Mouse (Mus musculus): ENCODE data around the gene Btla.

- TF ChIP-seq POLR2A (IDR thresholded peaks at IDR 0.05; ENCODE audit: insufficient read depth, low read depth, low read length): no peak
- TF ChIP-seq CTCF (IDR thresholded peaks at IDR 0.05; ENCODE audit: insufficient read depth, low read depth, low read length): no peak
Observed at GRCm38 (mm10) chr16:45204438-45204837, 19.7 kb upstream of the Btla start.
